Mouse (Mus musculus) embryonic facial prominence, embryonic 14.5 days (tissue): ENCODE measurements around the gene 4930596D02Rik. TPM values are rescaled to one million over a fixed set of nuclear protein-coding genes. Genes with fewer than 3 reads are reported as not detected.

ENCODE experiments used
- ATAC-seq: fragments of 200-750 bp; cut with Nextera tagmentation; 2 replicates; pipeline ENCODE4 v1.8.0; 2017; ENCODE audit warnings: low read depth, moderate number of reproducible peaks, moderate TSS enrichment
- DNase-seq: peaks from one replicate; pipeline ENCODE4 v3.0.0-alpha.2; 2015; ENCODE audit warnings: low spot score
- H3K27ac ChIP-seq: fragments of 300-500 bp; sonication (generic); replicated peaks from 2 replicates; pipeline ENCODE4 v1.5.1; 2014; ENCODE audit warnings: low read depth, mild to moderate bottlenecking, low read length, moderate library complexity
- H3K27me3 ChIP-seq: fragments of 300-500 bp; sonication (generic); replicated peaks from 2 replicates; pipeline ENCODE4 v1.6.1; 2014; ENCODE audit warnings: low read length; ENCODE audit not compliant: control insufficient read depth, insufficient read depth
- H3K36me3 ChIP-seq: fragments of 300-500 bp; sonication (generic); 2 replicates; pipeline ENCODE4 v1.6.1; 2014; ENCODE audit warnings: low read length, mixed read lengths; ENCODE audit not compliant: control insufficient read depth, insufficient read depth
- H3K4me1 ChIP-seq: fragments of 300-500 bp; sonication (generic); 2 replicates; pipeline ENCODE4 v1.6.1; 2014; ENCODE audit warnings: antibody characterized with exemption, low read length; ENCODE audit not compliant: control insufficient read depth, insufficient read depth
- H3K4me2 ChIP-seq: fragments of 300-500 bp; sonication (generic); 2 replicates; pipeline ENCODE4 v1.6.1; 2014; ENCODE audit warnings: low read depth, mild to moderate bottlenecking, low read length, moderate library complexity, mixed read lengths
- H3K4me3 ChIP-seq: fragments of 300-500 bp; sonication (generic); 2 replicates; pipeline ENCODE4 v1.5.1; 2014; ENCODE audit warnings: low read depth, mild to moderate bottlenecking, low read length
- H3K9ac ChIP-seq: fragments of 300-500 bp; sonication (generic); 2 replicates; pipeline ENCODE4 v1.6.1; 2014; ENCODE audit warnings: low read depth, mild to moderate bottlenecking, low read length, moderate library complexity, mixed read lengths
- H3K9me3 ChIP-seq: fragments of 300-500 bp; sonication (generic); 2 replicates; pipeline ENCODE4 v1.6.1; 2016; ENCODE audit warnings: low read length; ENCODE audit not compliant: control insufficient read depth
- WGBS: fragments of 180-500 bp; shearing (Covaris S2); extraction: QIAGEN DNeasy Blood & Tissue Kit; methylation state at CpG from one replicate; pipeline ENCODE4 v1.1.7; 2014; 5-methylcytosine and 5-hydroxymethylcytosine counted together
- polyA plus RNA-seq: library from polyadenylated mRNA; unstranded; fragments of >200 nt; fragmentation: Nextera tagmentation; extraction: Ambion mirVana; gene quantifications from 2 replicates; pipeline ENCODE4 v1.2.1, GENCODE M21; 2014

The 4930596D02Rik gene
- not detected in 2 replicates for polyA plus RNA-seq

- H3K4me3 ChIP-seq: no peak within 1 kb of the TSS
- H3K27ac ChIP-seq: no peak within 1 kb of the TSS
- no peaks in the 10 kb centered on the region for H3K4me1 ChIP-seq
- no peaks in the 10 kb centered on the region for H3K27me3 ChIP-seq
- no peaks in the 10 kb centered on the region for H3K36me3 ChIP-seq
- ATAC-seq: no peak
- H3K9ac ChIP-seq: no peak within 1 kb of the TSS
- no peak for DNase-seq
- WGBS: 76% methylated on average over 4 of the region's 4 CpGs
- H3K4me2 ChIP-seq: no peak within 1 kb of the TSS
- H3K9me3 ChIP-seq: no peaks in the 10 kb centered on the region
These were observed at the start of gene 4930596D02Rik for GRCm38 (mm10) chr14:35811878-35812277. Gene 4930596D02Rik, minus strand, starts transcription at chr14:35811978.

- no peak for ATAC-seq
- no peaks in the 10 kb centered on the region for H3K4me1 ChIP-seq
- WGBS: 59% methylated on average over 1 of the region's 1 CpGs
These were observed 41.5 kb upstream of the 4930596D02Rik start for GRCm38 (mm10) chr14:35853254-35853653.

GRCm38 (mm10) chr14:35845271-35845670, 33.5 kb upstream of the 4930596D02Rik start:
- 43% methylated on average over 6 of the region's 6 CpGs for WGBS
- ATAC-seq: no peak

More at GRCm38 (mm10) chr14:35853254-35853653, 41.5 kb upstream of the 4930596D02Rik start:
- DNase-seq: no peak
- Histone ChIP-seq H3K4me2 (no peak overlapping the region), H3K27me3 (no peaks in the 10 kb centered on the region), H3K27ac (no peak overlapping the region), H3K36me3 (no peaks in the 10 kb centered on the region), H3K9me3 (no peaks in the 10 kb centered on the region), H3K9ac (no peak overlapping the region), H3K4me3 (no peak overlapping the region)

DNA sequence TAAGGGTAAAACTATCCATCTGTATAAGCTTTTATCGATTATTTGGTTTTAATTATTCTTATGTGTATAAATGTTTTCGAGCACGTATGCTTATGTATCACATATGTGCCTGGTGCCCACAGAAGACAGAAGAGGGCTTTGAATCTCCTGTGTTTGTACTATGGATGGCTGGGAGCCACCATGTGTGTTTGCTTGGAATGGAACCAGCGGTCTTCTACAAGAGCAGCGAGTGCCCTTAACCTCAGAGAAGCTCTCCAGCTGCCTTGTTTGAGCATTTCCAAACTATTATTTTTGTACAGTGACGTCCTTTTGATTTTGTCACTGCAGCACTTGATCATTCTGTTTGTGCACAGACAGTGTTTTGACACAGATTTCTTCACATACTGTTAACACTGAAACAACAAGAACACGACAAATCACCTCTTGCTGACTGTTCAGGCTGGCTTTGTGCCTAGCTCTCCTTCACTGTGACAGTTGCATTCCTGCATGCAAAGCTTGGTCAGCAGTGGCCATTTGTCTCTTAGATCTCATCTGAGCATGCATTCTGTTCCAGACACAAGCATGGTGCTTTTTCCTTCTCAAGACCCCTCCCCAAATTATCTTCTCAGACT, 30.4 kb upstream of the 4930596D02Rik start:
- 73% methylated on average over 7 of the region's 7 CpGs for WGBS
- Histone ChIP-seq H3K4me2 (no peak overlapping the region), H3K4me3 (no peak overlapping the region), H3K4me1 (no peaks in the 10 kb centered on the region), H3K9me3 (no peaks in the 10 kb centered on the region), H3K27ac (no peak overlapping the region), H3K36me3 (no peaks in the 10 kb centered on the region), H3K9ac (no peak overlapping the region), H3K27me3 (no peaks in the 10 kb centered on the region)
- DNase-seq (no peak), ATAC-seq (no peak)

More at GRCm38 (mm10) chr14:35845271-35845670, 33.5 kb upstream of the 4930596D02Rik start:
- Histone ChIP-seq H3K27me3 (no peaks in the 10 kb centered on the region), H3K4me1 (no peaks in the 10 kb centered on the region), H3K4me2 (no peak overlapping the region), H3K36me3 (no peaks in the 10 kb centered on the region), H3K27ac (no peak overlapping the region), H3K9ac (no peak overlapping the region), H3K4me3 (no peak overlapping the region), H3K9me3 (no peaks in the 10 kb centered on the region)
- no peak for DNase-seq

DNA sequence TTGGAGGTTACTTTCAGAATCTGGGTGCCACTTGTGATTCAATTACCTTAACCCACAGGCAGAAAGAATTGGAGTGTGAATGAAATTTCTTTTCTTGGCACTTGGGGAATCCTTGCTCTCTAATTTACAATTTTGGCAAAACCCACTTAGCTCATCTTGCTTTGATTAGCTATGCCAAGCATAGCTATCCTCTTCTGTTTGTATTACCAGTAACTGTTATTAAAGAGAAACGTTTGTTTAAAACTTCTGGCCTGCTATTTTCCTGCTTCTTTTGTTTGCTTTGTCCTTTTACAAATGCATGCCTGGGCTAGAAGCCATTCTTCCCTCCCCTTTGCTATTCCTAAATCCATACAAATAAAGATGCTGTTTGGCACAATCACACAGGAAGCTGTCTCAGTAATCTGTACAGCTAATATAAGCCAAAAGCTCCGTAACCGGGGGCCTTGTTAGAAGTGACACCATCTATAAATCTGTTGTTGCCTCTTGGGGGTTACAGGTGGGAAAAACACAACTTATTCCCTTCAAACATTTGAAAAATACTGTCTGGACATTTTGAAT, 19.0 kb downstream of the 4930596D02Rik start:
- Histone ChIP-seq H3K27me3 (no peaks in the 10 kb centered on the region), H3K27ac (no peak overlapping the region), H3K4me3 (no peak overlapping the region), H3K36me3 (no peaks in the 10 kb centered on the region), H3K9ac (no peak overlapping the region), H3K9me3 (no peaks in the 10 kb centered on the region), H3K4me1 (no peaks in the 10 kb centered on the region), H3K4me2 (no peak overlapping the region)
- peak; percentile 33 for DNase-seq
- ATAC-seq: no peak
- 49% methylated on average over 3 of the region's 3 CpGs for WGBS

GRCm38 (mm10) chr14:35780033-35780432, 31.7 kb downstream of the 4930596D02Rik start:
- WGBS: 70% methylated on average over 3 of the region's 3 CpGs

DNA sequence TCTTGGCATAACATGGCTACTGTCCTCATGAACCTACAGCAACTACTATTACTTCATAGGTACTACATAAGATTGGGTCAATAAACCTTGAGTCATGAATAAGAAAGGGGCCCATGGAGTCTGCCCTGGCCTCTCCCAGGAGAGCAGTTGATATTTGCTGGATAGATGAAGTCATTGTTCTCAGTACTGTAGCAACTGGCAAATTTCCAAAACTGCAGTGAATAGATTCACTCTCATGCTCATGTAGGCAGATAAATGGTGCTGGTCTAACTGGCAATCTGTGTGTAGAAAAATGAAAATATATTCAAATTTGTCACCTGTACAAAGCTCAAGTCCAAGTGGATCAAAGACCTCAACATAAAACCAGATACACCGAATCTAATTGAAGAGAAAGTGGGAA, 38.5 kb downstream of the 4930596D02Rik start:
- ATAC-seq: no peak
- peak; percentile 28 for DNase-seq
- Histone ChIP-seq H3K4me2 (no peak overlapping the region), H3K27ac (no peak overlapping the region), H3K36me3 (no peaks in the 10 kb centered on the region), H3K4me3 (no peak overlapping the region), H3K4me1 (no peaks in the 10 kb centered on the region), H3K27me3 (no peaks in the 10 kb centered on the region), H3K9me3 (no peaks in the 10 kb centered on the region), H3K9ac (no peak overlapping the region)
- 72% methylated on average over 1 of the region's 1 CpGs for WGBS

More at GRCm38 (mm10) chr14:35780033-35780432, 31.7 kb downstream of the 4930596D02Rik start:
- Histone ChIP-seq H3K4me3 (no peak overlapping the region), H3K9me3 (no peaks in the 10 kb centered on the region), H3K9ac (no peak overlapping the region), H3K4me1 (no peaks in the 10 kb centered on the region), H3K27ac (no peak overlapping the region), H3K27me3 (no peaks in the 10 kb centered on the region), H3K36me3 (no peaks in the 10 kb centered on the region), H3K4me2 (no peak overlapping the region)
- ATAC-seq (no peak), DNase-seq (peak; percentile 5)
